Mouse (Mus musculus) embryonic facial prominence, embryonic 13.5 days (tissue): ENCODE measurements around the gene Tspan9. TPM values are rescaled to one million over a fixed set of nuclear protein-coding genes. Genes with fewer than 3 reads are reported as not detected.

Source experiments
- ATAC-seq: fragments of 200-750 bp; cut with Nextera tagmentation; 2 replicates; pipeline ENCODE4 v1.8.0; 2017; ENCODE audit warnings: low read depth; ENCODE audit not compliant: insufficient number of reproducible peaks, insufficient read depth, low FRiP score, low TSS enrichment
- H3K27ac ChIP-seq: fragments of 300-500 bp; sonication (generic); 2 replicates; pipeline ENCODE4 v1.5.1; 2015; ENCODE audit warnings: moderate library complexity, mild to moderate bottlenecking, inconsistent platforms
- H3K27me3 ChIP-seq: fragments of 300-500 bp; sonication (generic); 2 replicates; pipeline ENCODE4 v1.6.1; 2015; ENCODE audit warnings: mild to moderate bottlenecking, inconsistent platforms
- H3K36me3 ChIP-seq: fragments of 300-500 bp; sonication (generic); 2 replicates; pipeline ENCODE4 v1.6.1; 2015; ENCODE audit warnings: mild to moderate bottlenecking, inconsistent platforms
- H3K4me1 ChIP-seq: fragments of 300-500 bp; sonication (generic); 2 replicates; pipeline ENCODE4 v1.6.1; 2015; ENCODE audit warnings: inconsistent platforms
- H3K4me2 ChIP-seq: fragments of 300-500 bp; sonication (generic); 2 replicates; pipeline ENCODE4 v1.6.1; 2015; ENCODE audit warnings: moderate library complexity, mild to moderate bottlenecking, inconsistent platforms
- H3K4me3 ChIP-seq: fragments of 300-500 bp; sonication (generic); 2 replicates; pipeline ENCODE4 v1.5.1; 2015; ENCODE audit warnings: mild to moderate bottlenecking, inconsistent platforms
- H3K9ac ChIP-seq: fragments of 300-500 bp; sonication (generic); 2 replicates; pipeline ENCODE4 v1.6.1; 2015; ENCODE audit warnings: mild to moderate bottlenecking, inconsistent platforms
- H3K9me3 ChIP-seq: fragments of 300-500 bp; sonication (generic); 2 replicates; pipeline ENCODE4 v1.6.1; 2016; ENCODE audit warnings: inconsistent platforms
- WGBS: fragments of 180-500 bp; shearing (Covaris S2); methylation state at CpG from one replicate; pipeline ENCODE4 v1.1.7; 2015; ENCODE audit warnings: mixed read lengths; 5-methylcytosine and 5-hydroxymethylcytosine counted together
- polyA plus RNA-seq: library from polyadenylated mRNA; unstranded; fragments of >200 nt; fragmentation: Nextera tagmentation; extraction: Ambion mirVana; gene quantifications from 2 replicates; pipeline ENCODE4 v1.2.1, GENCODE M21; 2015

The Tspan9 gene
- polyA plus RNA-seq, 1 experiment from 2014 or later: 116 TPM

DNA sequence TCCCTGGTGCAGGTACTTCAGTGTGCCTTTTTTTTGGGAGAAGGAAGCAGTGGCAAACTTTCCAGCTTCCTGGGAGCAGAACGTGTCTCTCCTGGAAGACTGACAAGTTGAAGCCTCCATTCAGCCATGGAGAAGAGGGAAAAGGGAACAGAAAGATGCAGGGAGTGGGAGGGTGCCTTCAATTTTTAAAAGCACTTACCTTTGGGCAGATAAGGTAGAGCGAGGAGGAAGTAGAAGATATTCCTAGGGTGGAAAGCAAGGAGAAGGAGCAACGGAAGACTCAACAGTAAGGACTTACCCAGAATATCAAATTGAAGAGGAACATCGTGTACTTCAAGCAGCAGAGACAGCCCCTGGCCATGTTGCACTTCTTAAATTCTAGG lies 109.5 kb downstream of the Tspan9 start:
- peaks cover 14% of the 10 kb centered on the region for H3K27me3 ChIP-seq
- no peaks in the 10 kb centered on the region for H3K9me3 ChIP-seq
- no peak overlapping the region; the same call in 1 of the 2 replicates for H3K27ac ChIP-seq
- peak overlapping the region; percentile 97 for H3K4me2 ChIP-seq
- 12% methylated on average over 4 of the region's 4 CpGs for WGBS
- no peaks in the 10 kb centered on the region for H3K36me3 ChIP-seq
- peaks cover 81% of the 10 kb centered on the region for H3K4me1 ChIP-seq
- peak overlapping the region; percentile 56 for H3K4me3 ChIP-seq
- peak overlapping the region; percentile 74 for H3K9ac ChIP-seq
- no peak for ATAC-seq

DNA sequence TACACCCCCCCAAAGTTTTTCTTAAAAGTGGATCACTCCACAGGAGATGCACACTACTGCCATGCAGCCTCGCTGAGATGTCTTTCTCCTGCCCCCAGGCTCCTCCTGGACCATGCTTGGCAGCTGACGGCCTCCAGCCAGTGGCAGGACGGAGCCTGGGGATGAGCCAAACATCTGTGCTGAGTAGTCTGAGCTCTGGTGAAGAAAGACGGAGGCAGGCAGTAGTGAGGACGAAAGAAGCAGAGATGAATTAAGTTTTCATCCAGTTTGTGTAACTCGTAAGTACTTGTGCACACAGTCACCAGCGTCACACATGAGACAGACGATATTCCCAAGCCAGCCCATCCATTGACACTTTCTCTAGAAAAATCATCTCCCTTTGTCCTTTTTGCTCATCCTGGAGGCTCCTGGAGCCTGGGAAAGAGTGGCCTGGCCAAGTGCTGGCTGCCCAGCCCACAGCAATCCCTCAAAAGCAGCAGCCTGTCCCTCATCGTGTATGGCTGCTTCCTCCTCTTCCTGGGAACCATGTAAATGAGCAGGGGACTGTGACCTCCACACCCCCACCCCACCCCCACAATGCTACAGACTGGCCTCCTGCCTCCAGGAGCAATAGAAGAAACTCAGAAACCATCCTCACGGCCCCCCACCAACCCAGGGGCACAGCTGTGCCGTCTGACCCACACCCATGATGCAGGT lies 110.1 kb downstream of the Tspan9 start:
- Histone ChIP-seq H3K36me3 (no peaks in the 10 kb centered on the region), H3K9ac (peak overlapping the region; percentile 74), H3K4me2 (peak overlapping the region; percentile 97), H3K27ac (peak overlapping the region; percentile 73), H3K27me3 (peaks cover 14% of the 10 kb centered on the region), H3K4me1 (peaks cover 82% of the 10 kb centered on the region), H3K9me3 (no peaks in the 10 kb centered on the region), H3K4me3 (peak overlapping the region; percentile 56)
- no peak for ATAC-seq
- 31% methylated on average over 11 of the region's 11 CpGs for WGBS

DNA sequence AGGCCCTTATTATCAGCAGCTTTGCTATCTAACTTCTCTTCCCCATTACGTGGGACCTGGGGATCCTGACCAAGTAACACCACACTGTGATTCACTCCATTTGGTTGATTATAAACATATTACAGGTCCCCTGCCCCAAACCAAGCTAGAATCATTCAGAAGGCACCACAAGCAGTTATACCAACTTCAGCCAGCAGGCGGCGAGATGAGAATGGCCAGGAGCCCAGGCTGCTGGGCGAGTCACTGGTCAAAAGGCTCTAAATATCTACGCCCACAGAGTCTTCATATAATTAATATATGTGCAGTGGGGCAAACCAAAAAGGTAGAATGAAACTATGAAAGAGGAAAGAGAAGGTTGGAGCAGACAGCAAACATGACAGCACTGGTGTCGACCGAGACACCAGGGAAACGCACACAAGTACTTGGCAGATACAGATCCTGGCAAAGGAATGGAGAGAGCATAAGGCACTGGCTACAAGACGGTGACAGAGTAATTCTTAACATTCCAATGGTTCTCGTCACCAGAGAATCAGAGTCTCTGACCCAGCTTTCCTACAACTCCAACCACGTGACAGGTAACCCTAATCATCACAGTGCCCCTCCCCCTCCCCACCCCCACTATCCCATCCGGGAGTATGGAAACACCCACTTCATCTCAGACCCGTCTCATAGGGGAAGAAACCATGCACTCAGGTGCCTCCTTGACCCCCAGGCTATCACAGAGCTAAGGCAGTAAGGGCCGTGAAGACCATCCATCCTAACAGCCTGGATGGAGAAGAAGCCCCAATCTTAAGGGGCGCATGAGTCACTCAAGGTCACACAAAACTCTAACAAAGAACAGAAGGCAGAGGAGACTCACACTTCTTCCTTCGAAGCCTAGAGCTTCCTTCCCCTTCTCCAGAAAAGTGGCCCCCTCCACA lies 110.9 kb downstream of the Tspan9 start:
- Histone ChIP-seq H3K27me3 (peaks cover 14% of the 10 kb centered on the region), H3K27ac (peak overlapping the region; percentile 73), H3K9me3 (no peaks in the 10 kb centered on the region), H3K36me3 (no peaks in the 10 kb centered on the region), H3K9ac (no peak overlapping the region), H3K4me2 (peak overlapping the region; percentile 97), H3K4me1 (peaks cover 81% of the 10 kb centered on the region), H3K4me3 (peak overlapping the region; percentile 56)
- ATAC-seq: no peak
- 30% methylated on average over 16 of the region's 16 CpGs for WGBS

DNA sequence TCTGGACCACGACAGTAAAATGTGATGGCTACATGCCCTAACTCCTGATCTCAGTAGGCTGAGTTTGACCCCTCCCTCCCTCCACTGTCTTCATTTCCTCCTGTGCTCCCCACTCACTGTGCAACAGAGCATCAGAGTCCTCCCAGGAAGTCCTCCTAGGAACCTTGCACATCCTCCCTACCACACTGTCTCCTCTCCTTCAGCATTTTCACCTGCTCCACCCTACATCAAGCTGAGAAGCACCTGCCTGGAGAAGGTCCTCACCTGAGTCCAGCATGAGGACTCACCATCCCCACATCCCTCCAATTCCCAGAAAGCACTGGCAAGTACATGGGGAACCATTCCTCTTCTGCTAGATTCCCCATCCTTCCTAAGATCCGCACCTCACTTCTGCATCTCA lies 111.8 kb downstream of the Tspan9 start:
- H3K9me3 ChIP-seq: no peaks in the 10 kb centered on the region
- H3K27me3 ChIP-seq: peaks cover 14% of the 10 kb centered on the region
- 67% methylated on average over 2 of the region's 2 CpGs for WGBS
- no peak overlapping the region for H3K9ac ChIP-seq
- H3K4me3 ChIP-seq: no peak overlapping the region
- no peak overlapping the region for H3K27ac ChIP-seq
- no peak overlapping the region for H3K4me2 ChIP-seq
- ATAC-seq: no peak
- peaks cover 75% of the 10 kb centered on the region for H3K4me1 ChIP-seq
- H3K36me3 ChIP-seq: no peaks in the 10 kb centered on the region

DNA sequence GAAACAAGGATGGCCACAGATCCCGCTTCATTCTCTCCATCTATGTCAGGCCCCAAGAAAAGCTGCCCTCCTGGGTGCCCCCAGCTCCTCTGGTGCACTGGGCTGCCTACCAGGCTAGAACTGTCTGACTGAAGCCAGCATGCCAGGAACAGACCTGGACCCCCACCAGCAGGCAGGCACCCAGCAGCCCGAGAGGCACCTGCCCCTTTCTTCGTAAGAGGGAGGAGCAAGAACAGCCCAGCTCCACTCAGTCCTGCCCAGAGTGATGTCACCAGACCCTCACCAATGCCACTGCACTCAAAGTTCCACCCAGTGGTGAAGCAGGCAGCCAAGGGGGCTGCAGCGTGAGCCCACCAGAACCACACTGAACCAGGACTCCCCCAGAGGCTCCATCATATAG lies 112.3 kb downstream of the Tspan9 start:
- peaks cover 14% of the 10 kb centered on the region for H3K27me3 ChIP-seq
- H3K4me3 ChIP-seq: no peak overlapping the region
- peaks cover 70% of the 10 kb centered on the region for H3K4me1 ChIP-seq
- no peak overlapping the region for H3K27ac ChIP-seq
- WGBS: 63% methylated on average over 4 of the region's 4 CpGs
- no peak overlapping the region for H3K9ac ChIP-seq
- no peaks in the 10 kb centered on the region for H3K36me3 ChIP-seq
- ATAC-seq: no peak
- no peaks in the 10 kb centered on the region for H3K9me3 ChIP-seq
- H3K4me2 ChIP-seq: no peak overlapping the region

DNA sequence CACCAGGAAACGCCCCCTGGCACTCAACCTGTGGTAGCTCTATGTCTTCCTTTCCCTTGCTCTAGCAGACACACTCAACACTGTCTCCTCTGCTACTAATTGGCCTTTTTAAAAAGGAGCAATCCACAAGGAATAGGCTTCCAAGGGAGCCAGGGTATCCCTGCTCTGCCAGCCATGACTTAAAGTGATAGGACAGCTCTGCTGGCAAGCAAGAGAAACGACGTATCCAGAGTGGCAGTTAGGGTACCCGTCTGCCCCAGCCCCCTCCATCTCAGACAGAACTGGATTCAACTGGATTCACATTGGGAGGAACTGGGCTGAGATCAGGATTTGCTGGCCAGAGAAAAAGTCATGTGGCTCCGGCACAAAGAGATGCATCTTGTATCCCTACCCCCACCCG lies 112.9 kb downstream of the Tspan9 start:
- 77% methylated on average over 6 of the region's 6 CpGs for WGBS

DNA sequence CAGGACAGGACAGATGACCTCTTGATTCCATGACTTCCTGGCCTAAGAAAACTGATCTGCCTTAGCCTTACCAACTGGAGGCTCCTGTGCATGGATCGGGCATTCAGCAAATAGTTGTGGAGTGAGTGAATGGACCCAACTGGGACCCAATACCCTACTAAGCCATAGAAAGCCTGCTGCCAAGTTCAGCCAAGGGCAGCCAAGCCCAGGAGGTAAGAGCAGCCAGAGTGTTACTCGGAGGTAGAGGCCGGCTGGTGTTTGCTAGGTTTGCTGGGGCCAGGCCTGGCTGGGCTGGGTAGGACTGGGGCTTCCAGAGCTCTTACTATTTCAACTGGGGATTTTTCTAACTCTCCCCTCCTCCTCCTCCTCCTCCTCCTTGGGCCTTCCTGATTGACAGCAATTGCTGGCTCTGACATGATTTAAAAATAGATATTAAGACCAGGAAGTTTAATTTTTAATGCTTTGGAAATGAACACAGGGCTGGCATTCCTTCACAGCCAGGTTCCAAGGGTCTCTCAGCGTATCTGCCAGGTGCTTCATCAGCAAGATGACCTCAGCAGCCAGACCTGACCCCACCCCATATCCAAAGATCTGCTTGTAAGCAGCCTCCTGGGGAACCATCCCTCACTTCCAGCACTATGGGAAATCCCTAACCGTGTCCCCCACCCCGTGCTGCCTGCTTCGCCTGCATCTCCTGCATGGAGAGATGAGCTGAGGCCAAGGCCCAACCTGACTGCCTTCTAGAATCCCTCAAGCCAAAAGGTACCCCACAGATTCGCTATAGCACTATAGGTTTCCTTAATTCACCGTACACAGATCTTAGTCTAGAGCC lies 113.7 kb downstream of the Tspan9 start:
- Histone ChIP-seq H3K4me3 (no peak overlapping the region), H3K27ac (no peak overlapping the region), H3K27me3 (peaks cover 14% of the 10 kb centered on the region), H3K4me2 (no peak overlapping the region), H3K4me1 (peaks cover 70% of the 10 kb centered on the region), H3K36me3 (no peaks in the 10 kb centered on the region; the same call in 1 of the 2 replicates), H3K9me3 (no peaks in the 10 kb centered on the region), H3K9ac (no peak overlapping the region)
- 81% methylated on average over 9 of the region's 9 CpGs for WGBS
- no peak for ATAC-seq

More for the DNA sequence above, 112.9 kb downstream of the Tspan9 start:
- peaks cover 14% of the 10 kb centered on the region for H3K27me3 ChIP-seq
- no peak overlapping the region for H3K9ac ChIP-seq
- H3K4me3 ChIP-seq: no peak overlapping the region
- H3K9me3 ChIP-seq: no peaks in the 10 kb centered on the region
- no peaks in the 10 kb centered on the region for H3K36me3 ChIP-seq
- no peak overlapping the region for H3K27ac ChIP-seq
- no peak overlapping the region for H3K4me2 ChIP-seq
- peaks cover 70% of the 10 kb centered on the region for H3K4me1 ChIP-seq
- ATAC-seq: no peak

DNA sequence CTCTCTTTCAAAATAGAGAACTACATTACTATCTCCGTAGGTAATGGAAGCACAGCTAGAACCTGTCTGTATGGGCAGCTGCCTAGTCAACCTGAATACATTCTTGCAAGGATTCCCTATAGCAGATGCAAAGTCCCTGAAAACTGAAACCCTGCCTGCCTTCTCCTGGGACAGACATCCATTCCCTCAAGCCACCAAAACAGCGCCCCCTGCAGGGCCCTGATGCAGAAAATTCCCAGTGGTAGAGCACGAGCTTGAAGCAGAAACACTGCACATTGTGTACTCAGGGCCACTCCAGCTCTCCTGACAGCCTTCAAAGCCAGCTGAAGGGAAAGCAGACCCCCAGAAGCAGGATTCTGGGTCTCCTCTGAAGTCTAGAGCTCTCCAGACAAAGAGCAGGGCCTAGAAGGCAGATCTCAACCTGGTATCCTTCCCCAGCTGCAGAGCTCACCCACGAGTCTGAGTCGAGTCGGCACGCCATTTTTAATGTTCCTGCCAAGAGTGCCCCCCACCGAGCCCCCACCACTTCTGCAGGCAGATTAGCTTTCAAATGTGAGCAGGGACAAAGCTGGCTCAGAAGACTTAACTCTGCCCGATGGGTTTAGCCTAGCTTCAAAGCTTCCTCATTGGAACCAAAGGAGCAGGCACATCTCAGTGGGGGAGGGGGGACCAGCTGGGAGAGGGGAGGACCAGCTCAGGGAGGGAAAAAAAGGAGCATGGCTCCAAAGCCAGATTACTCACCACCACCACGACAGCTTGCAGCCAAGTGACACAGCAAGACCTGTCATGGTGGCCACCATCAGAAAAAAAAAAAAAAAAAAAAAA lies 115.1 kb downstream of the Tspan9 start:
- H3K4me2 ChIP-seq: no peak overlapping the region
- H3K9ac ChIP-seq: no peak overlapping the region
- ATAC-seq: no peak; the same call in 1 of the 2 replicates
- H3K27ac ChIP-seq: peak overlapping the region; percentile 75
- 20% methylated on average over 10 of the region's 10 CpGs for WGBS
- peaks cover 5% of the 10 kb centered on the region for H3K36me3 ChIP-seq
- H3K4me3 ChIP-seq: no peak overlapping the region
- H3K4me1 ChIP-seq: peaks cover 70% of the 10 kb centered on the region
- no peaks in the 10 kb centered on the region for H3K9me3 ChIP-seq
- peaks cover 3% of the 10 kb centered on the region for H3K27me3 ChIP-seq

DNA sequence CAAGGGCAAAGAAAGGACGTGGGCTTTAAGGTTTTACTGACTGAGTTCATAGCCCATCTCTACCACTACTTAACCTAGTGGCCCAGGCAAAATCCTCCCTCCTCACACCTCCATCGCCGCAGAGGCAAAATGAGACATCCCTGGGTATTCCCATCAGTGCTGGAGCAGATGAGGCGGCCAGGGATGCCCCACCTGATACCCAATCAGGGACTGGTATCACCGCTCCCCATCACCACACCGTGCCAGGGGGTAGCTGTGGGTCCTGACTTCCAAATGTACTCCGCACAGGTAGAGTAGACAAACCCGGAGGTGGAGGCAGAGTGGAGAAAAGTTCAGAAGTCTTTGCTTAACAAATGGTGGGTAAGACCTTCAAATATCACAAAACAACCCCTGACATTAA lies 117.4 kb downstream of the Tspan9 start:
- no peak overlapping the region for H3K4me3 ChIP-seq
- H3K4me1 ChIP-seq: peaks cover 75% of the 10 kb centered on the region
- no peak overlapping the region for H3K9ac ChIP-seq
- WGBS: 86% methylated on average over 8 of the region's 8 CpGs
- no peak for ATAC-seq
- H3K27ac ChIP-seq: no peak overlapping the region
- no peaks in the 10 kb centered on the region for H3K27me3 ChIP-seq
- no peak overlapping the region for H3K4me2 ChIP-seq
- H3K36me3 ChIP-seq: peaks cover 5% of the 10 kb centered on the region
- no peaks in the 10 kb centered on the region for H3K9me3 ChIP-seq

DNA sequence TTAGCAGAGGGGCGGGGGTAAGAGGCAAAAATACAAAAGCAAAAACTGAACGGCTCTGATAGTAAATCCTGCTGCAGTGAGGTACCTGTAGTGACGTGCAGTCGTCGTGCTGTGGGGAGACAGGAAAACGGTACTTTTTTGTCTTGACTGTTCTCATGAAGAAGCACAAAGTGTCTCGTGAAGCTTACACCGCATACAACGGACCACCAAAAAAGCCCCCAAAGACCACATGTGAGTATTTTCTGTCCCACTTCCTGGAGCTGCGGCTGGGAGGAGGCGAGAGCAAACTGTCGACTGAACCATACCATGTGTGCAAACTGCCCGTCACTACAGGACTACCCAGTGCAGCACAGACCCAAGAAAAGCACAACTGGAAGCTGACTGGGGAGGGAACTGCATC lies 117.8 kb downstream of the Tspan9 start:
- no peaks in the 10 kb centered on the region for H3K9me3 ChIP-seq
- no peak overlapping the region for H3K9ac ChIP-seq
- H3K36me3 ChIP-seq: peaks cover 5% of the 10 kb centered on the region
- H3K4me1 ChIP-seq: peaks cover 78% of the 10 kb centered on the region
- H3K27me3 ChIP-seq: no peaks in the 10 kb centered on the region
- no peak for ATAC-seq
- 51% methylated on average over 13 of the region's 13 CpGs for WGBS
- H3K4me3 ChIP-seq: no peak overlapping the region
- H3K4me2 ChIP-seq: no peak overlapping the region
- no peak overlapping the region for H3K27ac ChIP-seq
